Mouse (Mus musculus): ENCODE data around the gene Col4a3.

The Col4a3 gene

DNA sequence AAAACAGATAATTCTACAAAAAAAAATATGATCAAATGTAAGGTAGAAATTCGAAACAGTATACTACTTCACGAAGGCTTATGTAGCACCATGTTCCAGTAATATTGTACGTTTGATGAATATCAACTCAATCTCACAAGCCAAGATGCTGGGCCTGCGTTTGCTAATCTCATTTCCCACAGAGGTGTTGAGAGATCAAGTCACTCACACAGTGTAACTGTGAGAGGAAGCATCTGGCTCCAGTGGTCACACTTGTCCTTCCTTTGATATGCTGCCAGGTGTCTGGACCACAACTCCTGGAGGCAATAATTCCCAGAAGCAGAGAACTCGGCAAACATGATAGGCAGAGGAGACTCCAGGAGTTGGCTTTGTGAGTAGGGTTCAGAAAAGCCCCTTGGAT is 99.6 kb downstream of the Col4a3 start:
- DNase-seq (ENCODE audit: low read depth, low spot score), result no peak

DNA sequence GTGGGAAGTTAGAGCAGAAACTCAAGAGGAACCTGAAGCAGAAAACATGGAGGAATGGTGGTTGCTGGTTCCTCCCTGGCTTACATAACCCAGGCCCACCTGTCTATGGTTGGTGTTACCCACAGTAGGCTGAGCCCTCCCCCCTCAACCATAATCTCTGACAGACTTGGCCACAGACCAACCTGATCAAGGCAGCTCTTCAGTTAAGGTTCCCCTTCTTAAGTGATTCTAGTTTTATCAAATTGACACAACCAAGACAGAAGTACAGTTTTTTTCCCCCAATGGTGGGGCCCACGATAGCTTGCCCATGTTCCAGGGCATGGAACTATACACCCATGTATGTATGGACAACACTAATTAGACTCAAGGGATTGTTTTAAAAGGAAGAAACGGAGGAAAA is 100.1 kb downstream of the Col4a3 start:
- no peak for DNase-seq (ENCODE audit: low read depth, low spot score)

DNA sequence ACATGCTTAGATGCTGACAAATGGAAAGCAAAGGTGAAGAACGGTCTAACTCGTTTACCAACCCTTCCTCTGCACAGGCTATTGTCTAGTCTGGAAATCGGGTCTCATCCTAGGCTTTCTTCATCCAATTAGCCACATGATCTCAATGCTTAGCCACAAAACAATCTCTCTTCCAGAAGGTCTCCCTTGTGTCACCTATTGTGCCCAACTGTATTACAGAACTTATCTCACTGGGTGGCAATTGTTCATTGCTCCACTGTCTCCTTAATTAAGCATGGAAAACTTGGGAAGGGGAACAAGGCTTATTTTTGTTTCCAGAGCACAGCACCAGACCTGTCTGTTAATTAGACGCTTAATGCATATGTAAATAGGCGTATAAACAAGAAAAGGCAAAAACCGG is 101.2 kb downstream of the Col4a3 start:
- no peak for DNase-seq (ENCODE audit: low read depth, low spot score)

DNA sequence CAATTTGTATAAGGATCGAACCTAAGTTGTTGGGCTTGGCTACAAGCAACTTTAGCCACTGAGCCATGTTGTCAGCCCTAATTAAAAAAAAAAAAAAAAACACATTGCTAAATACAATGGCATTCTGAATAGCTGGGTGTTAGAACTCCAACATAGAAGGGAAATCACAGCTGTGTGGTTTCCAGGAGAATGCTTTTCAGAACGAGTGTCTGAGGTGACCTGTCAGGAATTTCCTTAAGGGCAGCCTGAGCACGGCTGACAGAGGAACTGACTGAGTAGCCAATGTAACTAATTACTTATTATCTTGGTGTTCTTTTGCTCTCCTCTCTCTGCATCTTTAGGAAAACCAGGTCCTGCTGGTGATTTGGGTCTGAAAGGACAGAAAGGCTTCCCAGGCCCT is 109.2 kb downstream of the Col4a3 start:
- no peak for DNase-seq (ENCODE audit: low read depth, low spot score)

DNA sequence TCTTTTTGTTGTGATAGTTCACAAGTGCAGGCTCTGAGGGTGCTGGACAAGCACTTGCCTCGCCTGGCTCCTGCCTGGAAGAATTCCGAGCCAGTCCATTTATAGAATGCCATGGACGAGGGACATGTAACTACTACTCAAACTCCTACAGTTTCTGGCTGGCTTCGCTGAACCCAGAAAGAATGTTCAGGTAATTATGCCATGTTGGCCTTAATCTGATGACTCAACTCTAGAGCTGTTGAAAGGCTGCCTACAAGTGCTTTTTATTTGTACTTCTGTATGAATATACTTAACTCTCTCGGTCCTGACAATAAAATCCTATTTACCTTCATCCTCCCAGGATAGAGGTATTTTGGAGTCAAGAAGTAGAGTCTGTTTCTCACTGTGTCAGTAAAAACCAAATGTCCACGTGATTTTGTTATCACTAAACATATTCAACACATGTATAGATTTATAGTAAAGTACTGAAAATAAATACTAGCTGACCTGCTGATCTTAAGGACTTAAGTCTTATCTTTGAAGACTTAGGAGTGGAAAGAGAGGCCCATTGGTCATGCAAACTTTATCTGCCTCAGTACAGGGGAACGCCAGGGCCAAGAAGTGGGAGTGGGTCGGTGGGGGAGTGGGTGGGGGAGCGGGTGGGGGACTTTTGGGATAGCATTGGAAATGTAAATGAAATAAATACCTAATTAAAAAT is 131.2 kb downstream of the Col4a3 start:
- no peak for DNase-seq (ENCODE audit: low read depth, low spot score)

- peak; percentile 81 for DNase-seq (ENCODE audit: low read depth, low spot score)
Observed at GRCm38 (mm10) chr1:82724339-82725025, 137.8 kb downstream of the Col4a3 start, which contains the start of gene Mff. Mff (plus strand) TSS chr1:82724890.

GRCm38 (mm10) chr1:82725026-82725874 is 138.5 kb downstream of the Col4a3 start:
- no peak for DNase-seq (ENCODE audit: low read depth, low spot score)

- no peak for DNase-seq (ENCODE audit: low read depth, low spot score)
Observed at GRCm38 (mm10) chr1:82725875-82726185, 139.1 kb downstream of the Col4a3 start.

DNA sequence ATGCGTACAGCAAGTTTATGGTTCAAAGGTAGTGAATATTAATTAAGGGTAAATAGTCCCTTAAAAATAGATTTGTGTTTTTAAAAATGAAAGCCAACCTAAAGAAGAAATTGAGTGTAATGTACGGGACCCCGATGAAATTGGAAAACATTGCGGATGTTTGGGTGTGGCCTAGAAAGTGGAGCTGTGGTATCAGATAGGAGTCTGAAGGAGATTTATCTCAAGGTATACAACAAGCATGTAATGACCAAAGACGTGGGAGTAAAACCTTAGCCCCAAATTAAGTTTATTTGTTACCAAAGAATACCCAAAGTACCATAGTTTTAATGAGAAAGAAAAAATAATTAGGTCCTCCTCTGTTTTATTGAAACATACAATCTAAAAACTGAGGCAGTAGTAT is 139.8 kb downstream of the Col4a3 start:
- no peak for DNase-seq (ENCODE audit: low read depth, low spot score)

- no peak for DNase-seq (ENCODE audit: low read depth, low spot score)
Observed at GRCm38 (mm10) chr1:82733357-82733756, 146.6 kb downstream of the Col4a3 start.

GRCm38 (mm10) chr1:82738066-82738465 is 151.3 kb downstream of the Col4a3 start:
- DNase-seq (ENCODE audit: low read depth, low spot score), result no peak

DNA sequence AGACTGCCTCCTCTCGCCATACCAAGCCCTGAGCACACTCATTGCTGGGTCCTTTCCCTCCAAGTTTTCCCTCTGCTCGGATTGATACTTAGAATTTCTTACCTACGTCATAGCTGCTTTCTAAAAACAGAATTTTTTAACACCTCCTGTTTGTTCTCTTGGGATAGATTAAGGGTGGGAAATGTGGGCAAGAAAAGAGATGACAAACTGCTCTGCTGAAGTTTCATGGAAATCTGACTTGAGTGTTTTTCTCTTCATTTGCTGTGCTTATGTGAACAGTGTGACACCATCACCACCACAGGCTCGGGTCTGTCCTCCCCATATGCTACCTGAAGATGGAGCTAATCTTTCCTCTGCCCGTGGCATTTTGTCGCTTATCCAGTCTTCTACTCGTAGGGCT is 154.8 kb downstream of the Col4a3 start:
- DNase-seq (ENCODE audit: low read depth, low spot score), result no peak

GRCm38 (mm10) chr1:82743962-82744361 is 157.2 kb downstream of the Col4a3 start:
- no peak for DNase-seq (ENCODE audit: low read depth, low spot score)

GRCm38 (mm10) chr1:82746408-82746807 is 159.7 kb downstream of the Col4a3 start:
- DNase-seq (ENCODE audit: low read depth, low spot score), result no peak

DNA sequence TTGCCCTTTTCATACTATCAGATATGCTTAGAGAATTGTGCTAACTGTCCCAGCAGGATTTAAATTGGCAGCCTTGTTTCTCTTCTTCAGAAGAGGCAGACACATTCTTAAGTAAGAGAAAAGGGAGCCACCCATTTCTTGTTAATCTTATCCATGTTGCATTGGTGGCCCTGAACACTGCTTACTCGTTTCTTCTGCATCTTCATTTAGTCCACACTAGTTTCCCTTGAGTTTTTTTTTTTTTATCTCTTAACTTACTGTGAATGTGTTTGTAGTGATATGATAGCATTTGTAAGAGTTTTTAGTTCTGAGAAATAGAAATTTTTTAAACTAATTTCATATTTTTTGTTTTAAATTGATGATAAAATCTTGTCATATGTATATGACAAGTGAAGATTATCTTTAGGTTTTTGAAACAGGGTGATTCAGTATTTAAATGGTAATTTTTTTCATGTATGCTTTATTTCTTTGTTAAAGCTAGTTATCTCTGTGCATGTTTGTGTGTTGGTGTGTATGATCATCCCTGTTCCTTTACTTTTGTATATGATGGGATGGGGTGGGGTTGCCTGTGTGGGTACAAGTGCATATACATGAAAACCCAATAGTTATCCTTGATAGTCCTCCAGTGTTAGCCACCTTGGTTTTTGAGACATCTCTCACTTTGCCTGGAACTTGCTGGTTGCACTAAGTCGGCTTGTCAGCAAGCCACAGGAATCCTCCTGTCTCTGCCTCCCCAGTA is 161.2 kb downstream of the Col4a3 start:
- no peak for DNase-seq (ENCODE audit: low read depth, low spot score)

DNA sequence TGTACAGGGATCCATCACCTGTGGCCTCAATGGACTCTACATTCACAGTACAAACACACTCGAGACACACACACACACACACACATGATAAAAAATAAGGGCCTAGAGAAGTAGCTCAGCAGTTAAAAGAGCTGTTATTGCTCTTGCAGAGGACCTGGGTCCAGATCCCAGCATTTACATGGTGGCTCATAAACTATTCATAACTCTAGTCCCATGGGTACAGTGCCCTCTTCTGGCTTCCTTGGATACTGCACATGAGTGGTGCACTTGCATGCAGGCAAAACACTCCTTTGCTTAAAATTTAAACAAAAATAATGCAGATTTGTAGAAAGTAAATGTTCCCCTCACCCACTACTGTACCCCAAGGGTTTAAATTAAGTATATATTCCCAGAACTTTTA is 172.8 kb downstream of the Col4a3 start:
- DNase-seq (ENCODE audit: low read depth, low spot score), result peak; percentile 24

DNA sequence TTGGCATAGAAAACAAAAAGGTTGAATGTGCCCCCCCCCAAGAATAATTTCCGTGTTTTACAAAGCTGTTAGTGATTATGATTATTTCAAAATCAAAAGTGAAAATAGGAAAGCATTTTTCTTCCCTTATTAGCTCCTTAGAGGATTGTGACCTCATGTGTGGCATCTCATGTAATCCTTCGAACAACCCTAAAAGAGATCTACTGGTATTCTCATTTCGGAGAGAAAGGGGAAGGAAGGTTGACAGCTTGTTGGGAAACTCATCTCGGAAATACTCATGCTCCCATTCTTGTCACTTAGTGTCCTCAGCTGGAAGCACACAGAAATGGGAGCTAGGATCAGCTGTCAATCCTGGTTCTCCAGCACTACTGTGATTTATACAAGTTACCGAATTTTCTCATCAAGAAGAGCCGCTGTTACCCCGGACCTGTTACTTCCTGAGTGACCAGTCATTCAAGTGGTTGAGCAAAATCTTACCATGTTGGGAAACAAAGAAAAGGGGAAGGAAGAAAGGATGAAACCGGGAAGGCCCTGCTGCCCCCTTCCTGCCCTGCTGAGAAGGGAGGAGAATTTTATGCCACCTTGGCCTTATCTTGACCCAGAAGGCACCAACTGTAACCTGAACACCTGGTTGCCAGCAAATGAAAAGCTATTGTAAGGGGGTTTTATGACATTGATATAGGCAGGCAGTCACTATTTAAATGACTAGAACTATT is 174.9 kb downstream of the Col4a3 start:
- no peak for DNase-seq (ENCODE audit: low read depth, low spot score)

DNA sequence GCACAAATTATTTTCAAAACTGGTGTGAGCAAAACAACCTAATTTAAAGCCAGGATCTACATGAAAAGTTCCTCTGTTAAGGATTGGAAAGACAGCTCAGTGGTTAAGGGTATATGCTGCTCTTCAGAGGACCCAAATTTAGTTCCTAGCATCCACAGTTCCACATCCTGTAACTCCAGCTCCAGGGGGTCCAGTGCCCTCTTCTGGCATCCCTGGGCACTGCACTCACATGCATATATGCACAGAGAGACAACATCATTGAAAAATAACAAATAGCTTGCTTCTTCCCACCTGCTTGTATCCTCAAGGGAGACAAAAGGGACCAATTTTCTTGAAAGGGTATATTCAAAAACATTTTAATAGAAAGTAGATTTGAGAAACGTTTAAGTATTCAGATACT is 175.6 kb downstream of the Col4a3 start:
- DNase-seq (ENCODE audit: low read depth, low spot score), result no peak

GRCm38 (mm10) chr1:82766227-82766626 is 179.5 kb downstream of the Col4a3 start:
- no peak for DNase-seq (ENCODE audit: low read depth, low spot score)

DNA sequence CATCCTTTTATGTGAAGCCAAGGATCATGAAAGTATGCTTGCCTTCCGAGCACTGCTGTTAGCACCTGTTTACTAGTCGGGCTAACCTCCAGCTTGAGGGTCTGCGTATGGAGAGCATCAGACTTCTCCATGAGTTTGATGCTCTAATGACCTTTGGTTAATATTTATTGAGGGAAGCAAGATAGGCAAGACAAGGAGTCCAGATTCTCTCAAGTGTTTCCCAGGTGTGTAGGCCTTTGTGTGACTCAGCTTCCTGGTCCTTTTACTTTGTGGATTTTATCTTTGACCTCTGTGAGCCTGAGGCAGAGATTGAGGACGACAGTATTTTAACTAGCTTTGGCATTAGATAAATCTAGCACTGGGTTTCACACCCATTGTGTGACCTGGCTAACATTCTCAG is 179.9 kb downstream of the Col4a3 start:
- no peak for DNase-seq (ENCODE audit: low read depth, low spot score)

DNA sequence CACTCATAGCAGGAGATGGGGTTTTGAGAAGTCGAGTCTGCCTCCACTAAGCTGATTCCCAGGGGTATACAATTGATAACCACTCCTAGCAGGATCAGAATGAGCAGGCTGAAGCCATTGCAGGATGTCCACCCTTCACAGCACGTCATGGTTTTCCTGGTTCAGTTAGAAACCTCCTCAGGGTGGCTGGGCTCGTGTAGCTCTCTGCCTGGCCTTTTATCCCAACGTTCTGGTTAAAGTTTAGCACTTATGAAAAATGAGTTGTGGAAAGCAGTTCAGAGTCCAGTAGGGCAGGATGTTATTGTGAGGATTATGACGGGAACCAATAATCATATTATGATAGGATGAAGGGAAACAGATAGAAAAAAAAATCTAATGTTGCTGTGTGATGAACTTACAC is 181.5 kb downstream of the Col4a3 start, which contains the start of gene Tm4sf20:
Gene Tm4sf20 (minus strand): TSS at position 193 of the 400 bp plus-strand sequence.
- no peak for DNase-seq (ENCODE audit: low read depth, low spot score)

Measured in WW6 (cell line).